Mouse (Mus musculus) stomach, embryonic 15.5 days (tissue): Measurements from ENCODE around the gene Adcy2. TPM values are rescaled to one million over a fixed set of nuclear protein-coding genes. Genes with fewer than 3 reads are reported as not detected.

Experiments
- ATAC-seq: fragments of 200-750 bp; cut with Nextera tagmentation; 2 replicates; pipeline ENCODE4 v1.8.0; 2017; ENCODE audit warnings: low read depth, moderate number of reproducible peaks, moderate TSS enrichment; ENCODE audit not compliant: insufficient read depth, low FRiP score
- H3K27ac ChIP-seq: fragments of 300-500 bp; sonication (generic); 2 replicates; pipeline ENCODE4 v1.5.1; 2015; ENCODE audit warnings: mild to moderate bottlenecking, inconsistent platforms
- H3K27me3 ChIP-seq: fragments of 300-500 bp; sonication (generic); replicated peaks from 2 replicates; pipeline ENCODE4 v1.6.1; 2015; ENCODE audit warnings: inconsistent platforms
- H3K36me3 ChIP-seq: fragments of 300-500 bp; sonication (generic); 2 replicates; pipeline ENCODE4 v1.6.1; 2015; ENCODE audit warnings: inconsistent platforms
- H3K4me1 ChIP-seq: fragments of 300-500 bp; sonication (generic); 2 replicates; pipeline ENCODE4 v1.6.1; 2015; ENCODE audit warnings: inconsistent platforms
- H3K4me2 ChIP-seq: fragments of 300-500 bp; sonication (generic); 2 replicates; pipeline ENCODE4 v1.6.1; 2015; ENCODE audit warnings: mild to moderate bottlenecking, inconsistent platforms
- H3K4me3 ChIP-seq: fragments of 300-500 bp; sonication (generic); replicated peaks from 2 replicates; pipeline ENCODE4 v1.5.1; 2015; ENCODE audit warnings: inconsistent platforms
- H3K9ac ChIP-seq: fragments of 300-500 bp; sonication (generic); 2 replicates; pipeline ENCODE4 v1.6.1; 2015; ENCODE audit warnings: inconsistent platforms
- H3K9me3 ChIP-seq: fragments of 300-500 bp; sonication (generic); 2 replicates; pipeline ENCODE4 v1.6.1; 2016; ENCODE audit warnings: inconsistent platforms
- WGBS: fragments of 180-500 bp; shearing (Covaris S2); methylation state at CpG from one replicate; pipeline ENCODE4 v1.1.7; 2015; 5-methylcytosine and 5-hydroxymethylcytosine counted together
- polyA plus RNA-seq: library from polyadenylated mRNA; unstranded; fragments of >200 nt; fragmentation: Nextera tagmentation; extraction: Ambion mirVana; gene quantifications from 2 replicates; pipeline ENCODE4 v1.2.1, GENCODE M21; 2015

Adcy2 gene
- polyA plus RNA-seq = 3.9 and 4.6 TPM in 2 replicates

DNA sequence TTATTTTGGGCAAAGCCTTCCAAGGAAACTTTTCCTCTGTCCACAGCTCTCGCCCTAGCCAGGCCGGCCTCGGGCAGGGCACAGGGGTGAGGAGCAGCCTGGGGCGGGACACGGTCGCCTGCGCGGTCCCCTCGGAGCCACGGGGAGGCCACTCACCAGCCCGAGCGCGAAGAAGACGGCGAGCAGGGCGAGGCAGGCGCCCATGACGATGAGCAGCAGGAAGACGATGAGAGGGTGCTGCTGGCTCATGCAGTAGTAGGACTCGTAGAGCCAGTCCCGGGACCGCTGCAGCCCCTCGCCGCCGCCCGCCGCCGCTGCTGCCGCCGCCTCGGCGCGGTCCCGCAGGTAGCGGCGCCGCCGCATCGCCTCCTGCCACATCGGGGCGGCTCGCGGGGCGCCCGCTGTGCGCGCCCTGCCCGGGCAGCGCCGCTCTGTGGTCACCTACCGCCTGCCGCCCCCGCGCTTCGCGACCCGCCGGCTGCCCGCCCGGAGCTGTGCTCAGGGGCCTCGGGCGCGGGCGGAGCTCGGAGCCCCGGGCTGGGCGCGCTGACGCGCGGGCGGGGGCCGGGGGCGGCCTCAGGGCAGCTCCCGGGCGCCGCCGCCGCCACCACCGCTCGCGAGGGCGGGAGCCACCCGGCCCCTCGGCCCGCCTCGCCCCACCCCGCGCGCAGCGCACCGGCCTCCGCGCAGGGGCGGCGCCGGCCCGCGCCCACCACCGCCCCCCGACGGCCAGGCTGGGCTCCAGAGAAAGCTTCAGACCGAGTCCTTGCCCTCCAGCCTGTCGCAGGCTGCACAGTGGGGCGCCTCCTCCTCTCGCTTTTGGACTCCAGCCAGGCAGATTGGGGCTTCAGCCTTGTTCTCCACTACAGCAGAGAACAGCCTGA is at the start of gene Adcy2:
Gene Adcy2, minus strand, starts transcription at position 624 of the 884 bp plus-strand sequence.
- no peaks in the 10 kb centered on the region for H3K36me3 ChIP-seq
- peak within 1 kb of the TSS; percentile 44; the same call in 1 of the 2 replicates for H3K27ac ChIP-seq
- WGBS = 1% methylated on average over 103 of the region's 106 CpGs
- H3K4me1 ChIP-seq = peaks cover 14% of the 10 kb centered on the region; the same call in 1 of the 2 replicates
- peak within 1 kb of the TSS; percentile 95 for H3K4me2 ChIP-seq
- H3K27me3 ChIP-seq = no peaks in the 10 kb centered on the region; the same call in 1 of the 2 replicates
- H3K9ac ChIP-seq = peak within 1 kb of the TSS; percentile 50
- peak; percentile 87 for ATAC-seq
- H3K4me3 ChIP-seq = peak within 1 kb of the TSS; percentile 65
- no peaks in the 10 kb centered on the region for H3K9me3 ChIP-seq

DNA sequence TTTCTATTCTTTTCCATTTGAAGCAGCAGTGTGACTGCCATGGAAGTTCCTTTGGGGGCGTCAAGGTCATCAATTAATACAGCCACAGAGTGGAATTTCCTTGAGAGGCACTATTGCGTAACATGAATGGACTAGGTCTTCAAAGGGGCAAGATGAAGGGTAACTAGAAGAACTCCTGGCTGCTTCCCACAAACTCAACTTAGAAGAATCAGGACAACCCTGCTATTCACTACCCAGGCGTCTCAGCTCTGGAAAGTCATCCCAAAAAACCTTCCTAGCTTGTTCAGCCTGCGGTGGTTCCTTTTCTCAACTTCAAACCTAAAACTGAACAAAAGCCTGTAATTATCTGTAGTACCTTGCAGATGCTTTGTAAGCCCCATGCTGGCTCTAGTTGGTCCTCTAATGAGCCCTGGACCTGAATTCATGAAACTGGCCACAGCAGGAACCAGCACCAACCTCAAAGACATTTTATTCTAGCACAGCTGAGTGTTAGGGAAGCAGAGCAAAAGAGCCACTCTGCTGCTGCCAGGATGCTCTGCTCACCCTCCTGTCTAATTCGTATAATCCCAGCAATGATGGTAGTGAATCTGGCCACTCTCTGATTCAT is 37.8 kb upstream of the Adcy2 start:
- 81% methylated on average over 5 of the region's 5 CpGs for WGBS
- Histone ChIP-seq H3K4me2 (no peak overlapping the region), H3K36me3 (no peaks in the 10 kb centered on the region), H3K4me1 (no peaks in the 10 kb centered on the region), H3K27me3 (no peaks in the 10 kb centered on the region), H3K9ac (no peak overlapping the region), H3K27ac (no peak overlapping the region), H3K9me3 (no peaks in the 10 kb centered on the region), H3K4me3 (no peak overlapping the region)
- ATAC-seq = no peak

DNA sequence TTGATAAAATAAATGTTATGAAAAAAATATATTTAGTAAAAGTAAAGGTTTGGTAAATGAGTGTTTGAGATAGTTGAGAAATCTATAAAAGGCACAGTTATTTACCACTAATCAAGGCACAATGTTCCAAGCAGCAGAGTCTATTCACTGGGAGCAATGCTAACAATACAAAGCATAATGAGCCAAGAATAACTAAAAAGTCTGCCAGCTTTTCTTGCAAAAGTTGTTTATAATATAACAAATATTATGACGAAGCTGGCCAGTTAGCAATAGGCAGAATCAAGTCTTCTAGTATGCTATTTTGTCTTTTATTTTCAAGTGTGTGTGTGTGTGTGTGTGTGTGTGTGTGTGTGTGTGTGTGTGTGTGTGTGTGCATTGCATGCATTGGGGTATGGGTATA is 35.3 kb upstream of the Adcy2 start:
- no peak for ATAC-seq

DNA sequence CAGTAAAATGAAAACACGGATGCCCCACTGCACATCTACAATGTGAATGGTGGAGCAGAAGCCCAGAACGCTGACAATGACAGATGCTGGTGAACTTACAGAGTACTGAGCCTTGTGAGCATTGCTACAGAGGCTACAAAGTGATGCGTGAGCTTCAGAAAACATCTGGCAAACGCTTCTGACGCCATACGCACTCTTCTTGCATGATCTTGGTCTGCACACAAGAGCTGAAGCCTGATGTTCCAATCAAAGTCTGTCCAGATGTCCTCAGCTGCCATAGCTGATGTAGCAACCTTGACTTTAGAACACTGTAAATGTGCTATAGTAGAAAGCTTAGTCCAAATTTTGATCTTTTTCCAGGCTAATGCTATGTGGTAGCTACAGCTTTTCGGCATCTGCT is 34.2 kb upstream of the Adcy2 start:
- Histone ChIP-seq H3K9me3 (no peaks in the 10 kb centered on the region), H3K9ac (no peak overlapping the region), H3K36me3 (no peaks in the 10 kb centered on the region), H3K4me3 (no peak overlapping the region), H3K4me2 (no peak overlapping the region), H3K27me3 (no peaks in the 10 kb centered on the region), H3K27ac (no peak overlapping the region), H3K4me1 (no peaks in the 10 kb centered on the region)
- WGBS = 73% methylated on average over 7 of the region's 7 CpGs
- ATAC-seq = peak; percentile 47; the same call in 1 of the 2 replicates

More for the DNA sequence above, 35.3 kb upstream of the Adcy2 start:
- Histone ChIP-seq H3K4me1 (no peaks in the 10 kb centered on the region), H3K9me3 (no peaks in the 10 kb centered on the region), H3K9ac (no peak overlapping the region), H3K27ac (no peak overlapping the region), H3K36me3 (no peaks in the 10 kb centered on the region), H3K4me2 (no peak overlapping the region), H3K4me3 (no peak overlapping the region), H3K27me3 (no peaks in the 10 kb centered on the region)
- WGBS = 59% methylated on average over 1 of the region's 1 CpGs

DNA sequence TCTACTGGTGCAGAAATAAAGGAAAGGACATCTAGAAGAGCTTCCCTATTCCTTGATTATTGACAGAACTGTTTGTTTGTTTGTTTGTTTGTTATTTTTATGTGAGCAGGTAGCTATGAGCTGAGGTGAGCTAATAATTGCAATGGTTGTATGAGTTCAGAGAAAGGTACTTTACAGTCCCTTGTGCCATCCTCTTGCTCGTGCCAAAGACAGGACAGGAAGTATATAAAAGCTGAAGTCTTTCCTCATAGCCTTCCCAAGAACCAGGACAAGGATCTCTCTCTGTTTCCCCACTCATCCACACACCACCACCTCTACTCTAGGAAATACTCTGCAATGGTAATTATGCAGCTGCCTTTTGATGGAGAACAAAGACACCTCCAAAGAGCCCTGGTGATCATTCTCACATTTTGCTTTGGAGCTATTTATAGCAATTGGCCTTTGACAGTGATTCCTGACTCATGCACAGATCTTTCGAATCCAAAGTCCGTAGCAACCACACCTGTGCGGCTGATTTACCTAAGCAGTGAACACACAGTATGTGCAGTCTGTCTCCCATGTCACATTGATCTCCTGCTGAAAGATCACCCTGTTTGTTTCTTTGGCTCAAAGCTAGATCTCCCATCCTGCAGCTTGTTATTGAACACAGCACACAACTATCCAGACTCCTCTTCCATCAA is 29.9 kb upstream of the Adcy2 start:
- 61% methylated on average over 4 of the region's 4 CpGs for WGBS
- H3K27ac ChIP-seq = no peak overlapping the region
- no peaks in the 10 kb centered on the region for H3K4me1 ChIP-seq
- H3K4me3 ChIP-seq = no peak overlapping the region
- H3K9me3 ChIP-seq = no peaks in the 10 kb centered on the region
- no peak overlapping the region for H3K9ac ChIP-seq
- H3K27me3 ChIP-seq = no peaks in the 10 kb centered on the region
- no peak overlapping the region for H3K4me2 ChIP-seq
- peak; percentile 77; the same call in 1 of the 2 replicates for ATAC-seq
- H3K36me3 ChIP-seq = no peaks in the 10 kb centered on the region

DNA sequence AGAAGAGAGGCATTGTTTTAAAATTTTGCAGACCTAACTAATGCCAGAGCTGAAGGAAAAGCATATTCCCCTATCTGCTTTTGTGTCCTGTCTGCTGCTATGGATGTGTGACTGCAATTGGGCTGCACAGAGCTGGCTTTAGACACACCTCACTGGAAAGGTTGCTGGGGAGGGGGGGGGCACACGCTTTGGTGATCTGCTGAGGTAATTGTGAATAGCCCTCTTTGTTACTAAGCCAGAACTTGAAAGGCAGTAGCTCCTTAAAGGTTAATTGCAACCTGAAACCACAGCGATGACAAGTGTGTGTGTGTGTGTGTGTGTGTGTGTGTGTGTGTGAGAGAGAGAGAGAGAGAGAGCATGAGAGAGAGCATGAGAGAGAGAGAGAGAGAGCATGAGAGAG is 25.6 kb upstream of the Adcy2 start:
- 50% methylated on average over 2 of the region's 2 CpGs for WGBS
- Histone ChIP-seq H3K36me3 (no peaks in the 10 kb centered on the region), H3K4me3 (no peak overlapping the region), H3K27ac (no peak overlapping the region), H3K4me1 (no peaks in the 10 kb centered on the region), H3K9me3 (no peaks in the 10 kb centered on the region), H3K9ac (no peak overlapping the region), H3K4me2 (no peak overlapping the region), H3K27me3 (no peaks in the 10 kb centered on the region)
- no peak for ATAC-seq

DNA sequence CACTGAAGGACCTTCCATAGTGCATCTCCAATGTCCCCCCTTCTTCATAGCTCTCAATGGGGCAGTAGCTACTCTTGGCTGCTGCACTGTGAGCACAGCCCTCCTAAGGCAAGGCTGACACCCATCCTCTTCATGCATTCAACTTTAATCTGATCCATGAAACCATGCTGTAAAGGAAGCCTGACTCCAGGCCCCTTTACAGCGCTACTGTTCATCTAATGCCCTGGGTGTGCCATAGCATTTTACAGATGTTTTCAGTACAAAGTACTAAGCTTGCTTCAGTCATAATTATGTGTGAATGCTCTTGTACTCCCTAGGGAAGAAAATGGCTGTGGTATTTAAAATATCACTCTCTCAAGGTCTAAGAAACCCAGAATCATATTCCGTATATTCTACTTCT is 23.9 kb upstream of the Adcy2 start:
- Histone ChIP-seq H3K4me2 (no peak overlapping the region), H3K9ac (no peak overlapping the region), H3K27ac (no peak overlapping the region), H3K27me3 (no peaks in the 10 kb centered on the region), H3K4me1 (no peaks in the 10 kb centered on the region), H3K36me3 (no peaks in the 10 kb centered on the region), H3K9me3 (no peaks in the 10 kb centered on the region), H3K4me3 (no peak overlapping the region)
- WGBS = 96% methylated on average over 2 of the region's 2 CpGs
- ATAC-seq = no peak

DNA sequence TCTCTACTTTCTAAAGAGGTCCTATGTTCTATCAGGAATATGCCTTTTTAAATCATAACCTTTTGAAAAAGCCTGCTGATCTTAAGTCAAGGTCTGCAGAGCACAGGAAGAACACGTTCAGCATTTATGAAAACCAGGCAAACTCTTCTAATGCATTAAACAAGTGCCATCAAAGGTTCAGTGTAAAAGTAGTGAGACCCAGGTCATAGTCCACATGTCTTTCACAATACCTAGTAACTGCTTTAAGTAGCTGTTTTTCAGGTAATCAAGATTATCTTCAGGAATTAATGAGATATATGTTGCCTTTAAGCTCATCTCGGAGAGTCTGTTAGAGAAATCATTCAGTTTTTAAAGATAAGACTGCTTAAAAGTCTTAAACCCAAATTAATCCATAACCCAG is 21.2 kb upstream of the Adcy2 start:
- ATAC-seq = no peak
- Histone ChIP-seq H3K9me3 (no peaks in the 10 kb centered on the region), H3K36me3 (no peaks in the 10 kb centered on the region), H3K9ac (no peak overlapping the region), H3K4me3 (no peak overlapping the region), H3K27ac (no peak overlapping the region), H3K4me1 (no peaks in the 10 kb centered on the region), H3K4me2 (no peak overlapping the region), H3K27me3 (no peaks in the 10 kb centered on the region)
- WGBS = 62% methylated on average over 2 of the region's 2 CpGs

DNA sequence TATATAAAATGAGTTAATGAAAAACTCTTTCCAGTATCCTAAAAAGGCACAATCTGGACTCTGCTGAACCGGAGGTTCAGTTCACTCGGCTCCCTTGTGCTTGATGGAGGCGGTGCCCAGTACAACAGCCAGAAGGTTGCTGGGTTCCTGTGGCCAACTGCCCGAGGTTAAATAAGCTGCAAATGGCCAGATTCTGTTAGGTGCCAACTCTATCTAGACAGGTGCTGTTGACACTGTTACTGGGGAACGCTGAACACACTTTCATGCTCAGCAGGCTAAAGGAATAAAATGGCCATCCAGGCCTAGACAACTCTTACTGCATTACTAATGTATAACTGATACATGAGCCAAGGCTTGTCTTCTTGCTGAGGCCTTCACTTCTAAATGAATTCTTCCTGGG is 7.6 kb upstream of the Adcy2 start:
- 56% methylated on average over 5 of the region's 5 CpGs for WGBS
- Histone ChIP-seq H3K27me3 (no peaks in the 10 kb centered on the region; the same call in 1 of the 2 replicates), H3K36me3 (no peaks in the 10 kb centered on the region), H3K9ac (no peak overlapping the region), H3K9me3 (no peaks in the 10 kb centered on the region), H3K4me1 (no peaks in the 10 kb centered on the region), H3K27ac (no peak overlapping the region), H3K4me2 (no peak overlapping the region), H3K4me3 (no peak overlapping the region)
- ATAC-seq = peak; percentile 51; the same call in 1 of the 2 replicates

DNA sequence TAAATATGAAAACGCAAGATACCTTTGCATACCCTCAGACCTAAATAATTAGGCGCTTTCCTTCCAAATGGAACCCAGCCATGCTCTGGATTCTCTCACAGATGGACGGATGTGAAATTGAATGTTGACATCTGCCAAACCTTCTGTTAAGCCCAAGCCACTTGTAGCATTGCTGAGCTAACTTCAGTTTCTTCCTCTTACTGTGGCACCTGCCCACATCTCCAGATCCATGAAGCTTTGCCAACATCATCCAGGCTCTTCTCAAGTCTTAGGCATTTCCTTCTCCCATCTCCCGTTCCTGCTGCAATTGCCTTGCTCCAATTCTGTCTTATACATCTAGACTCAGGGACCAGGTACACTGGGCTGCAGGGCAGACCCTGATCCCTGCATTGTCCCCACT is 6.8 kb upstream of the Adcy2 start:
- Histone ChIP-seq H3K4me3 (no peak overlapping the region), H3K9ac (no peak overlapping the region), H3K4me1 (no peaks in the 10 kb centered on the region), H3K4me2 (no peak overlapping the region), H3K9me3 (no peaks in the 10 kb centered on the region), H3K27ac (no peak overlapping the region), H3K27me3 (no peaks in the 10 kb centered on the region; the same call in 1 of the 2 replicates), H3K36me3 (no peaks in the 10 kb centered on the region)
- no peak for ATAC-seq
- WGBS = 85% methylated on average over 4 of the region's 4 CpGs

DNA sequence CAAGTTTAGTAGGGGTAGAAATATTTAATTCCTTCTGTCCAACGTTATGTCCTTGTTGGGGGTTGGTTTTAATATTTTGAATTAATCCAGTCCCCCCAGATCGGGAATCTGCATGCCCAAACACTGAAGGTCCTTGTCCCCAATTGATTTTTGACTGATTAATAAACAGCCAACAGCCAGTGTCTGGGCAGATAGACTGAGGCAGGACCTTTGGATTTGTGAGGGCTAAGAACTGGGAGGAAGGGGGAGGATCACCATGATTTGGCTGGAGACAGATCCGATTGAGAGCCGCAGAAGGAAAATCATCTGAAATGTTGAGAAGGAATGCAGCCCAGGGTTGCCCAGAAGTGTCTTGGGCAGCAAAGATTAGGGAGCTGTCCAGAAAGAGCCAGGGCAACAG is 5.1 kb upstream of the Adcy2 start:
- H3K27me3 ChIP-seq = no peaks in the 10 kb centered on the region; the same call in 1 of the 2 replicates
- H3K36me3 ChIP-seq = no peaks in the 10 kb centered on the region
- H3K9me3 ChIP-seq = no peaks in the 10 kb centered on the region
- no peak overlapping the region for H3K4me3 ChIP-seq
- H3K4me1 ChIP-seq = 0 out of 2 replicates have a peak, but pooled peaks cover 6% of the 10 kb centered on the region
- no peak overlapping the region for H3K9ac ChIP-seq
- H3K4me2 ChIP-seq = no peak overlapping the region
- H3K27ac ChIP-seq = no peak overlapping the region
- no peak for ATAC-seq
- WGBS = 70% methylated on average over 4 of the region's 4 CpGs
